Mouse (Mus musculus) heart, postnatal 0 days (tissue): ENCODE results near the gene Cdca5. TPM values are rescaled to one million over a fixed set of nuclear protein-coding genes. Genes with fewer than 3 reads are reported as not detected.

Source experiments
- ATAC-seq: fragments of 200-750 bp; cut with Nextera tagmentation; 2 replicates; pipeline ENCODE4 v1.8.0; 2017; ENCODE audit warnings: low read depth, moderate number of reproducible peaks, moderate library complexity; ENCODE audit not compliant: insufficient read depth
- DNase-seq: peaks from one replicate; pipeline ENCODE4 v3.0.0-alpha.2; 2016; ENCODE audit warnings: low spot score
- H3K27ac ChIP-seq: fragments of 300-500 bp; sonication (generic); 2 replicates; pipeline ENCODE4 v1.5.1; 2014; ENCODE audit warnings: low read depth, mild to moderate bottlenecking
- H3K27me3 ChIP-seq: fragments of 300-500 bp; sonication (generic); 2 replicates; pipeline ENCODE4 v1.6.1; 2014; ENCODE audit warnings: low read length, mixed read lengths; ENCODE audit not compliant: control insufficient read depth, insufficient read depth
- H3K36me3 ChIP-seq: fragments of 300-500 bp; sonication (generic); replicated peaks from 2 replicates; pipeline ENCODE4 v1.6.1; 2014; ENCODE audit warnings: low read length, mixed read lengths; ENCODE audit not compliant: control insufficient read depth, insufficient read depth
- H3K4me1 ChIP-seq: fragments of 300-500 bp; sonication (generic); 2 replicates; pipeline ENCODE4 v1.6.1; 2014; ENCODE audit warnings: antibody characterized with exemption; ENCODE audit not compliant: control insufficient read depth, insufficient read depth
- H3K4me2 ChIP-seq: fragments of 300-500 bp; sonication (generic); 2 replicates; pipeline ENCODE4 v1.6.1; 2014; ENCODE audit warnings: low read depth, mild to moderate bottlenecking, low read length, moderate library complexity
- H3K4me3 ChIP-seq: fragments of 300-500 bp; sonication (generic); 2 replicates; pipeline ENCODE4 v1.5.1; 2014; ENCODE audit warnings: low read depth, low read length
- H3K9ac ChIP-seq: fragments of 300-500 bp; sonication (generic); replicated peaks from 2 replicates; pipeline ENCODE4 v1.6.1; 2014; ENCODE audit warnings: low read depth, low read length, mixed read lengths
- H3K9me3 ChIP-seq: fragments of 300-500 bp; sonication (generic); replicated peaks from 2 replicates; pipeline ENCODE4 v1.6.1; 2016; ENCODE audit warnings: low read length; ENCODE audit not compliant: control insufficient read depth
- CTCF ChIP-seq: IDR thresholded peaks from 2 replicates; pipeline ENCODE4 v1.5.1; 2016; ENCODE audit warnings: antibody characterized with exemption, control low read depth, low read depth
- EP300 ChIP-seq: IDR thresholded peaks from 2 replicates; pipeline ENCODE4 v1.6.1; 2016; ENCODE audit warnings: antibody characterized with exemption, low read depth
- WGBS: fragments of 180-500 bp; shearing (Covaris S2); extraction: QIAGEN DNeasy Blood & Tissue Kit; methylation state at CpG from one replicate; pipeline ENCODE4 v1.1.7; 2014; 5-methylcytosine and 5-hydroxymethylcytosine counted together
- polyA plus RNA-seq: library from polyadenylated mRNA; unstranded; fragments of >200 nt; fragmentation: Nextera tagmentation; extraction: Ambion mirVana; gene quantifications from 2 replicates; pipeline ENCODE4 v1.2.1, GENCODE M21; 2015
- total RNA-seq: library from RNA; depleted of rRNA; stranded (reverse); fragments of >200 nt; gene quantifications from 2 replicates; pipeline ENCODE4 v1.2.3, GENCODE M21; 2014; ENCODE audit warnings: low replicate concordance

The Cdca5 gene
- total and polyA plus RNA-seq, 2 experiments from 2014 or later = 2.2 to 5.7 TPM

DNA sequence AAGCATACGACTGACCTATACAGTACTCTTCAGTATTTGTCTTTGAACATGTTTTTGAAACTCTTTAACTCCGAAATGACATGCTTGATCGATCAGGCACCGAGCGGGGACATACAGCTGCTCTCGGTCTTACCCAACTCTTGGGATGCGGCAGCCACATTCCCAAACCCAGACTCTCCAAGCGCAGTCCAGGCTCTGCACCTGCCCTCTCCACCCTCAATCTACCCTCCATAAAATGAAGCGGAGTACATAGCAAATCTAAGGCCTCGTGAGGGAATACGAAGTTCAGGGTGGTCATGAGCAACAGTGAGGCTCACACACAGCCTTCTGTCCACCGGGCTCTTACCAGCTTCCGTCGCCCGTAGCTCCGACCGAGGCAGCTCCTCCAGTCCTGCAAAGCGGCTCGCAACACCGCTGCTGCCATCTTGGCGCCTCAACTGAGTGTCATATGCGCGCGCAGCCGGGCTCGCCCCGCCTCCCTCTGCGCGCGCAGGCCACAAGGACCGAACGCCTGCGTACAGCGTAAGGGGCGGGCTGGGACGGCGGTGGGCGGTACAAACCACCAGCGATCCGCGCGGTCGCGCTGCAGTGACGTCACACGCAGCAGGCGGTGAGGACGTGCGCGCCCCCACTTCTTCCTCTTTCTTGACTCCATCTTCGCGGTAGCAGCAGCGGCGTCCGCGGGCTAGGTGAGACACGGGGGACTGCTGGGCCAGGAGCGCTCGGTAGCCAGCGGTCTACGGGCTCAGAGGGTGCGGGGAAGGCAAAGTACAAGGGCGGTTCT lies 27.3 kb upstream of the Cdca5 start, which contains the start of the genes Mrpl49 and Fau:
Gene Mrpl49, minus strand, starts transcription at position 473 of the 784 bp plus-strand sequence.
Gene Fau, plus strand, starts transcription at position 532 of the 784 bp plus-strand sequence.
- TF ChIP-seq EP300 = no peak
- no peak for TF ChIP-seq CTCF
- H3K9me3 ChIP-seq = no peaks in the 10 kb centered on the region
- peak within 1 kb of the TSS; percentile 90 for H3K4me3 ChIP-seq
- WGBS = under 1% methylated on average over 56 of the region's 63 CpGs
- H3K4me1 ChIP-seq = peaks cover 31% of the 10 kb centered on the region
- no peaks in the 10 kb centered on the region for H3K27me3 ChIP-seq
- H3K4me2 ChIP-seq = peak within 1 kb of the TSS; percentile 88
- peak within 1 kb of the TSS; percentile 85 for H3K9ac ChIP-seq
- peak within 1 kb of the TSS; percentile 84 for H3K27ac ChIP-seq
- peaks cover 44% of the 10 kb centered on the region for H3K36me3 ChIP-seq
- DNase-seq = peak; percentile 97
- peak; percentile 90 for ATAC-seq

DNA sequence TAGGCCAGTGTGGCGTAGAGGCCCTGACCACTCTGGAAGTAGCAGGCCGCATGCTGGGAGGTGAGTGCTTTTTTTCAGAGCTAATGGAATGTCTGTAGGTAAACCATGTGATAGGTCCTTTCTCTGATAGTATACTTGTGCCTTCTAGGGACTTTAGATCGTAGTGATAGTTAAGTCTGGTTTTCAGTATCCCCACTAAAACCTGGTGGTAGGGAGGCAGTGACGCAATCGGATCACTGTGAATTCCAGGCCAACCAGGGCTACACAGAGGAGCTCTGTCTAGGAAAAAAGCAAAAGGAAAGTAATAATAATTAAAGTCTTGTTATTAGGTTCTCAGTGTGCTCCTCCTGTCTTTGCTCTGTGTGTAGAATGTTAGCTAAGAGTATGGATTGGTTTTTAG lies 26.3 kb upstream of the Cdca5 start:
- WGBS = 26% methylated on average over 5 of the region's 5 CpGs

DNA sequence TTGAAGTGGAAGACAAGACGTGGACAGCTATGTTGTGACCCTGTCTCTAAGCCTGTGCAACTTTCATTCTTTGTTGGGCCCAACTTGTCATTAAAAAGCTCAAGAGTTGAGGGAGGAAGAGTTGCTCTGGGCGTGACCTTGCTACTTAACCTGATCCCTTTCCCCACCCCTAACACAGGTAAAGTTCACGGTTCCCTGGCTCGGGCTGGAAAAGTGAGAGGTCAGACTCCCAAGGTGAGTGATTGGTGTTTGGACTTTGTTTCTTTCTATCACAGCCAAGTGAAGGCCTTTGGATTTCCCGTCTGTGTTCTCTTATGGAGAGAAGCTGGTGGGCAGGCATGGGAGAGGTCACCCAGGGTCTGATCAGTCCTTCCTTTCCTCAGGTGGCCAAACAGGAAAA lies 25.8 kb upstream of the Cdca5 start:
- peak overlapping the region; percentile 90 for H3K4me3 ChIP-seq
- peak overlapping the region; percentile 79 for H3K4me2 ChIP-seq
- no peak for TF ChIP-seq CTCF
- TF ChIP-seq EP300 = no peak
- DNase-seq = no peak
- peak overlapping the region; percentile 85; the same call in 1 of the 2 replicates for H3K9ac ChIP-seq
- no peaks in the 10 kb centered on the region for H3K27me3 ChIP-seq
- no peak overlapping the region; the same call in 1 of the 2 replicates for H3K27ac ChIP-seq
- no peak for ATAC-seq
- no peaks in the 10 kb centered on the region for H3K9me3 ChIP-seq
- peaks cover 30% of the 10 kb centered on the region for H3K36me3 ChIP-seq
- H3K4me1 ChIP-seq = peaks cover 36% of the 10 kb centered on the region
- WGBS = 81% methylated on average over 5 of the region's 5 CpGs

More for the DNA sequence above, 26.3 kb upstream of the Cdca5 start:
- Histone ChIP-seq H3K4me1 (peaks cover 36% of the 10 kb centered on the region), H3K27me3 (no peaks in the 10 kb centered on the region), H3K9ac (peak overlapping the region; percentile 85), H3K36me3 (peaks cover 34% of the 10 kb centered on the region), H3K9me3 (no peaks in the 10 kb centered on the region), H3K27ac (peak overlapping the region; percentile 84), H3K4me2 (peak overlapping the region; percentile 79), H3K4me3 (peak overlapping the region; percentile 90)
- no peak for DNase-seq
- no peak for ATAC-seq
- TF ChIP-seq CTCF (no peak), EP300 (no peak)

DNA sequence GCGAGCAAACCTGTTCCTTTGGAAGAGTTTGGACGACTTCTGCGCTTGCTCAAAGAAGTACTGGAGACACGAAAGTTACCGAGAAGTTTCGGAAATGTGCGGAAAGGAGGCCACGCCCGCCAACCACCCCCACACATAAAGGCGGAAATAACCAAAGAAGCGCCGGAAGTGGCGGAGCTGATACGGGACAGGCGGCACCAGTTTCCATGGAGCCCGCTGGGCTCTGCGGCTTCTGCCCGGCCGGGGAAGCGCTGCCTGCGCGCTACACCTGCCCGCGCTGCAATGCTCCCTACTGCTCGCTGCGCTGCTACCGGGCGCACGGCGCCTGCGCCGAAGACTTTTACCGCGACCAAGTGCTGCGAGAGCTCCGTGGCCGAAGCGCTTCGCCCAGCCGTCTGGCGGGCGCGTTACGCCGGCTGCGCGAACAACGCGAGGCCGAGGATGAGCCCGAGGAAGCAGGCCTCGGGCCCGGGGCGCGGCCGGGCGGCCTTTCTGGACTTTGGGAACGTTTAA lies 23.7 kb upstream of the Cdca5 start, which contains the start of gene Znhit2:
Gene Znhit2, plus strand, starts transcription at position 172 of the 513 bp plus-strand sequence.
- ATAC-seq (peak; percentile 80), DNase-seq (peak; percentile 96)
- H3K4me2 ChIP-seq = peak within 1 kb of the TSS; percentile 92
- TF ChIP-seq CTCF (no peak), EP300 (0 out of 2 replicates have a peak, but pooled peaks have one; percentile 29)
- peak within 1 kb of the TSS; percentile 89 for H3K27ac ChIP-seq
- no peaks in the 10 kb centered on the region for H3K27me3 ChIP-seq
- H3K4me1 ChIP-seq = peaks cover 36% of the 10 kb centered on the region
- under 1% methylated on average over 52 of the region's 58 CpGs for WGBS
- peak within 1 kb of the TSS; percentile 84 for H3K9ac ChIP-seq
- peak within 1 kb of the TSS; percentile 78 for H3K4me3 ChIP-seq
- H3K36me3 ChIP-seq = peaks cover 12% of the 10 kb centered on the region
- H3K9me3 ChIP-seq = no peaks in the 10 kb centered on the region

DNA sequence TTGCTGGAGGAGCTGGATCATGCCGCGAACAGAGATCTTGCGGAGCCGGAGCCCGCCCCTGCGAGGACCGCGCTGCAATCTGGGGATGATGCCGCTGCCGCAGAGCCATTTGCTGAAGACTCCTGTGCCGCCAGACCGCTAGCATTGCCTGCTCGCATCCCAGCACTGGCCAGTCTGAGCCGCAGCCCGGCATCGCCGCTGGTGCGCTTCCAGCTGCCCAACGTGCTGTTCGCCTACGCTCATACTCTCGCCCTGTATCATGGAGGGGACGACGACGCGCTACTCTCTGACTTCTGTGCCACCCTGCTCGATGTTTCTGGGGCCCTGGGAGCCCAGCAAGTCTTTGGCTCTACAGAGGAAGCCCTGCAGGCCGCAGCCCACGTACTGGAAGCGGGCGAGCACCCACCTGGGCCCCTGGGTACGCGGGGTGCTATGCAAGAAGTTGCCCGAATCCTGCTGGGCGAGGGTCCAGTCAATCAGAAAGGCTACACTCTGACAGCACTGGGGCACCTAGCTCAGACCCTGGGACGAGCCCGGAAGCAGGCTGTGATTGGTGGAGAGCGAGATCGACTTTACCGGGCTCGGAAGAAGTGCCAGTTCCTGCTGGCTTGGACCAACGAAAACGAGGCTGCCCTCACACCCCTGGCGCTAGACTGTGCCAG lies 23.0 kb upstream of the Cdca5 start:
- ATAC-seq (peak; percentile 5; the same call in 1 of the 2 replicates), DNase-seq (peak; percentile 28)
- under 1% methylated on average over 44 of the region's 44 CpGs for WGBS
- H3K4me3 ChIP-seq = peak overlapping the region; percentile 78
- H3K4me1 ChIP-seq = peaks cover 34% of the 10 kb centered on the region
- TF ChIP-seq EP300 = no peak
- H3K4me2 ChIP-seq = peak overlapping the region; percentile 92
- H3K9me3 ChIP-seq = no peaks in the 10 kb centered on the region
- H3K27ac ChIP-seq = peak overlapping the region; percentile 89
- H3K36me3 ChIP-seq = peaks cover 12% of the 10 kb centered on the region
- no peaks in the 10 kb centered on the region for H3K27me3 ChIP-seq
- peak overlapping the region; percentile 84 for H3K9ac ChIP-seq
